Mouse (Mus musculus): Measurements from ENCODE around the gene Rpl6. TPM values are rescaled to one million over a fixed set of nuclear protein-coding genes. Genes with fewer than 3 reads are reported as not detected.

Rpl6 gene
- polyA plus RNA-seq, 1 experiment from 2014 or later: 398 TPM

- H3K4me2 ChIP-seq (replicated peaks): no peak overlapping the region
- no peaks in the 10 kb centered on the region for H3K9me3 ChIP-seq
- H3K36me3 ChIP-seq: no peaks in the 10 kb centered on the region
- H3K27me3 ChIP-seq: no peaks in the 10 kb centered on the region
- H3K27ac ChIP-seq (replicated peaks): no peak overlapping the region
- H3K4me1 ChIP-seq: peaks cover 49% of the 10 kb centered on the region
- 88% methylated on average over 2 of the region's 2 CpGs for WGBS
- ATAC-seq (replicated peaks): no peak
- no peak overlapping the region for H3K9ac ChIP-seq (replicated peaks)
- no peak overlapping the region for H3K4me3 ChIP-seq
Observed at GRCm38 (mm10) chr5:121184375-121184774, 19.9 kb upstream of the Rpl6 start.

- H3K4me3 ChIP-seq: no peak overlapping the region
- H3K9ac ChIP-seq (replicated peaks): no peak overlapping the region
- peaks cover 49% of the 10 kb centered on the region for H3K4me1 ChIP-seq
- no peak overlapping the region for H3K4me2 ChIP-seq (replicated peaks)
- no peaks in the 10 kb centered on the region for H3K36me3 ChIP-seq
- H3K9me3 ChIP-seq: no peaks in the 10 kb centered on the region
- 68% methylated on average over 11 of the region's 11 CpGs for WGBS
- 0 out of 2 replicates have a peak overlapping the region, but pooled peaks have one; percentile 24 for H3K27ac ChIP-seq (replicated peaks)
- no peaks in the 10 kb centered on the region for H3K27me3 ChIP-seq
- no peak for ATAC-seq (replicated peaks)
Observed at GRCm38 (mm10) chr5:121184945-121185551, 19.2 kb upstream of the Rpl6 start.

GRCm38 (mm10) chr5:121187580-121188001 lies 16.7 kb upstream of the Rpl6 start:
- Histone ChIP-seq H3K36me3 (no peaks in the 10 kb centered on the region), H3K27ac (replicated peaks) (no peak overlapping the region), H3K9ac (replicated peaks) (no peak overlapping the region), H3K4me2 (replicated peaks) (no peak overlapping the region), H3K27me3 (no peaks in the 10 kb centered on the region), H3K9me3 (no peaks in the 10 kb centered on the region), H3K4me3 (no peak overlapping the region), H3K4me1 (peaks cover 58% of the 10 kb centered on the region)
- no peak for ATAC-seq (replicated peaks)
- 85% methylated on average over 8 of the region's 8 CpGs for WGBS

GRCm38 (mm10) chr5:121188265-121188664 lies 16.0 kb upstream of the Rpl6 start:
- ATAC-seq (replicated peaks): no peak
- Histone ChIP-seq H3K4me3 (no peak overlapping the region), H3K36me3 (no peaks in the 10 kb centered on the region), H3K27me3 (no peaks in the 10 kb centered on the region), H3K27ac (replicated peaks) (no peak overlapping the region), H3K4me1 (peaks cover 57% of the 10 kb centered on the region), H3K4me2 (replicated peaks) (no peak overlapping the region), H3K9me3 (no peaks in the 10 kb centered on the region), H3K9ac (replicated peaks) (no peak overlapping the region)
- WGBS: 91% methylated on average over 9 of the region's 9 CpGs

GRCm38 (mm10) chr5:121189182-121189581 lies 15.1 kb upstream of the Rpl6 start:
- Histone ChIP-seq H3K36me3 (no peaks in the 10 kb centered on the region), H3K27me3 (no peaks in the 10 kb centered on the region), H3K4me3 (no peak overlapping the region), H3K4me1 (peaks cover 56% of the 10 kb centered on the region), H3K4me2 (replicated peaks) (no peak overlapping the region), H3K27ac (replicated peaks) (no peak overlapping the region), H3K9me3 (no peaks in the 10 kb centered on the region), H3K9ac (replicated peaks) (no peak overlapping the region)
- no peak for ATAC-seq (replicated peaks)
- WGBS: 79% methylated on average over 9 of the region's 9 CpGs

DNA sequence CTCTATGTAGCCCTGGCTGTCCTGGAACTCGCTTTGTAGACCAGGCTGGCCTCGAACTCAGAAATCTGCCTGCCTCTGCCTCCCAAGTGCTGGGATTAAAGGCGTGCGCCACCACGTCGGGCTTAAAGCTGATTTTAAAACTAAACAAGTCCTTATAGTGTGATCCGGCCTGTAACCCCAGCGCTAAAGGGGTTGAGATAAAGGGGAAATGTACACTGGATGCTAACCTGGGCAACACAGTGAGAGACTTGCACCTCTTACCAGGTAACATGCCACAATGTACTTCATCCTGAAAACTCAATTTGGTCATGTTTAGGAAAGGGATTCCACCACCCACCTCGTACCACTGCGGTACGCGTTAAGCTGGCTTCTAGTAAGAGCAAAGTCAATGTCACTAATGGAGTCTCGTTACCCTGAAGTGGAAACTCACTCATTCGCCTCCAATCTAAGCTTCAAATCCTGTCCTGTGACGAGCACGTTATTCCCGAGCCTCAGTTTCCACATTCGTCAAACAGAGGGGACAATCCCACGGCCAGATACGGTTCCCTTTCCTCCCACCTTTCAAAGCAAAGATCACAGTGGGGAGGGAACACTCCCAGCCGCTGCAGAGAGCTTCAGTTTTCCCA lies 14.0 kb upstream of the Rpl6 start:
- peaks cover 45% of the 10 kb centered on the region for H3K4me1 ChIP-seq
- 32% methylated on average over 21 of the region's 21 CpGs for WGBS
- no peak for ATAC-seq (replicated peaks)

GRCm38 (mm10) chr5:121190836-121191583 lies 13.3 kb upstream of the Rpl6 start, which contains the start of gene Ptpn11:
Gene Ptpn11, minus strand, starts transcription at chr5:121191397.
- peak within 1 kb of the TSS; percentile 90 for H3K9ac ChIP-seq (replicated peaks)
- H3K4me1 ChIP-seq: peaks cover 39% of the 10 kb centered on the region
- under 1% methylated on average over 98 of the region's 98 CpGs for WGBS
- H3K4me2 ChIP-seq (replicated peaks): peak within 1 kb of the TSS; percentile 81
- no peaks in the 10 kb centered on the region for H3K9me3 ChIP-seq
- no peaks in the 10 kb centered on the region for H3K36me3 ChIP-seq
- peak; percentile 95 for ATAC-seq (replicated peaks)
- H3K27ac ChIP-seq (replicated peaks): peak within 1 kb of the TSS; percentile 84
- H3K4me3 ChIP-seq: peak within 1 kb of the TSS; percentile 98
- no peaks in the 10 kb centered on the region for H3K27me3 ChIP-seq

More for the DNA sequence above, 14.0 kb upstream of the Rpl6 start:
- no peaks in the 10 kb centered on the region for H3K36me3 ChIP-seq
- H3K27ac ChIP-seq (replicated peaks): peak overlapping the region; percentile 84
- peak overlapping the region; percentile 81 for H3K4me2 ChIP-seq (replicated peaks)
- no peaks in the 10 kb centered on the region for H3K9me3 ChIP-seq
- peak overlapping the region; percentile 98 for H3K4me3 ChIP-seq
- peak overlapping the region; percentile 90 for H3K9ac ChIP-seq (replicated peaks)
- no peaks in the 10 kb centered on the region for H3K27me3 ChIP-seq

DNA sequence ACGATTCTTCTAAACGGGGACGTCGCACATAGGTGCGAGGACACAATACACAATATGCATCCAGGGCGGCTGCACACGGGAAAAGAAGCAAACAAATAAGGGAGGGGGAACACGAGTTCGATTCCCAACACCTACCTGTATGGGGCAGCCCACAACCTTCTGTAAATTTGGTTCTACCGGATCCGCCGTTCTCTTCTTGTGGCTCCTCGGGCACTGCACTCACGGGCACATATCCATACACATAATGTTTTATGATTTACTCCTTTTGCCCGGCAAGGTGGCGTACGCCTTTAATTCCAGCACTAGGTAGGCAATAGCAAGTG lies 12.7 kb upstream of the Rpl6 start:
- Histone ChIP-seq H3K4me1 (peaks cover 34% of the 10 kb centered on the region), H3K4me2 (replicated peaks) (peak overlapping the region; percentile 81), H3K4me3 (peak overlapping the region; percentile 98), H3K9me3 (no peaks in the 10 kb centered on the region), H3K9ac (replicated peaks) (peak overlapping the region; percentile 90), H3K27ac (replicated peaks) (peak overlapping the region; percentile 84), H3K36me3 (no peaks in the 10 kb centered on the region), H3K27me3 (no peaks in the 10 kb centered on the region)
- no peak; the same call in 1 of the 2 replicates for ATAC-seq (replicated peaks)
- 9% methylated on average over 17 of the region's 17 CpGs for WGBS

DNA sequence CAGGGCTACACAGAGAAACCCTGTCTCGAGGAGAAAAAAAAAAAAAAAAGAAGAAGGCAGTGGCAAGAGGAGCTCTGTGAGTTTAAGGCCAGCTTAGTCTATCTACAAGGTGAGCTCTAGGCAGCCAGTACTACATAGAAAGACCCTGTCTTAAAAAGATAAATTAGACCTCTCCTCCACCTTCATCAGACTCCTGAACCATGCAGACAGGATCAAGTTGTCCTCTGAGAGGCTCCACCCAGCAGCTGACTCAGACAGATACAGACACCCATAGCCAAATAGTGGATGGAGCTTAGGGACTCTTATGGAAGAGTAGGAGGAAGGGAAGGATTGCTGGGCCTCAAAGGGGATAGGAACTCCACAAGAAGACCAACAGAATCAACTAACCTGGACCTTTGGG lies 10.1 kb upstream of the Rpl6 start:
- H3K27ac ChIP-seq (replicated peaks): no peak overlapping the region
- no peak for ATAC-seq (replicated peaks)
- no peak overlapping the region for H3K4me2 ChIP-seq (replicated peaks)
- no peaks in the 10 kb centered on the region for H3K9me3 ChIP-seq
- H3K9ac ChIP-seq (replicated peaks): no peak overlapping the region
- no peaks in the 10 kb centered on the region for H3K36me3 ChIP-seq
- WGBS: 9% methylated on average over 1 of the region's 1 CpGs
- no peaks in the 10 kb centered on the region for H3K27me3 ChIP-seq
- H3K4me3 ChIP-seq: no peak overlapping the region
- H3K4me1 ChIP-seq: peaks cover 16% of the 10 kb centered on the region

- no peaks in the 10 kb centered on the region for H3K36me3 ChIP-seq
- peaks cover under 1% of the 10 kb centered on the region; the same call in 1 of the 2 replicates for H3K4me1 ChIP-seq
- H3K27me3 ChIP-seq: no peaks in the 10 kb centered on the region
- no peak overlapping the region for H3K4me2 ChIP-seq (replicated peaks)
- no peak overlapping the region for H3K27ac ChIP-seq (replicated peaks)
- no peak overlapping the region for H3K9ac ChIP-seq (replicated peaks)
- WGBS: 50% methylated on average over 5 of the region's 5 CpGs
- ATAC-seq (replicated peaks): no peak
- no peaks in the 10 kb centered on the region for H3K9me3 ChIP-seq
- no peak overlapping the region for H3K4me3 ChIP-seq
Observed at GRCm38 (mm10) chr5:121196764-121197163, 7.5 kb upstream of the Rpl6 start.

- 81% methylated on average over 2 of the region's 2 CpGs for whole genome bisulfite sequencing
- no peaks in the 10 kb centered on the region for H3K4me1 ChIP-seq
- no peak overlapping the region for H3K4me3 ChIP-seq
- H3K4me2 ChIP-seq (replicated peaks): no peak overlapping the region
- H3K27me3 ChIP-seq: no peaks in the 10 kb centered on the region
- ATAC-seq (replicated peaks): no peak
- no peaks in the 10 kb centered on the region for H3K36me3 ChIP-seq
- H3K9ac ChIP-seq (replicated peaks): no peak overlapping the region
- H3K9me3 ChIP-seq: no peaks in the 10 kb centered on the region
- no peak overlapping the region for H3K27ac ChIP-seq (replicated peaks)
Observed at GRCm38 (mm10) chr5:121197337-121197736, 6.9 kb upstream of the Rpl6 start.

DNA sequence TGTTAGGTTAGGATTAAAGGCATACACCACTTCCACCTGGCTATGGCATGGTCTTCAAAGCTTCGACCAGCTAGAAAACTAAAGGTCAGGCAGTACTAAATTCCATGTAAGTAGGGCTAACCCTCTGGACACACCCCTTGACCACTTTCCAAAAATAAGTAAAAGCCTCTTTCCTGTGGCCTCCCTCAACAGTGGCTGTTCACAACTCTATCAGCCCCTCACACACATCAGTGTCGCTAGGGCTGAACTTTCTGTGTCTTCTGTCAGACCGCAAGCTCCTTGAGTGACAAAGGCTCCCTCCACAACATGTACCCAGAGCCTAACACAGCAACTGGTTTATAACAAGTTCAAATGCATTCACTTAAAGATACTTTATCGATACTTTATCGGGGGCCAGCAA lies 5.9 kb upstream of the Rpl6 start:
- 84% methylated on average over 5 of the region's 5 CpGs for WGBS
- Histone ChIP-seq H3K9ac (replicated peaks) (no peak overlapping the region), H3K4me1 (no peaks in the 10 kb centered on the region), H3K4me3 (no peak overlapping the region), H3K9me3 (no peaks in the 10 kb centered on the region), H3K36me3 (no peaks in the 10 kb centered on the region), H3K27me3 (no peaks in the 10 kb centered on the region), H3K4me2 (replicated peaks) (no peak overlapping the region), H3K27ac (replicated peaks) (no peak overlapping the region)
- no peak for ATAC-seq (replicated peaks)
